16 mouse cellular contexts compared by ENCODE assay signal in genomic region chr6:108518552-108518951, GRCm38 (mm10).
DNase-seq lines count a peak whose midpoint lies in the region; ATAC-seq and TF ChIP-seq lines count a peak whose summit lies in the region.
"Had no signal": no experiment of that assay in that cellular context is flagged by ENCODE, and none has a peak within 500 bp of the region (broad histone marks: within the 10 kb centered on the region; RNA-seq: fewer than 3 reads in every experiment).

No protein-coding gene starts in this region.

- H3K4me2 ChIP-seq in forebrain, postnatal 0 days (ENCODE audit: low read depth), result no peak overlapping the region
- no peak overlapping the region for H3K4me2 ChIP-seq in forebrain, embryonic 13.5 days
- H3K4me2 ChIP-seq in limb, embryonic 11.5 days (ENCODE audit: low read depth, severe bottlenecking), result no peak overlapping the region
- H3K4me2 ChIP-seq in embryonic facial prominence, embryonic 12.5 days (replicated peaks), result peak overlapping the region; percentile 19; the same call in 1 of the 2 replicates
- no peak overlapping the region for H3K4me2 ChIP-seq in kidney, embryonic 15.5 days
- H3K4me2 ChIP-seq: heart, embryonic 11.5 days; hindbrain, embryonic 15.5 days; liver, embryonic 11.5 days; neural tube, embryonic 13.5 days had no signal

- H3K4me3 ChIP-seq in forebrain, postnatal 0 days (ENCODE audit: low read depth, low read length), result no peak overlapping the region
- H3K4me3 ChIP-seq in forebrain, embryonic 13.5 days, result no peak overlapping the region
- H3K4me3 ChIP-seq in limb, embryonic 11.5 days (ENCODE audit: low read depth, low read length), result no peak overlapping the region
- no peak overlapping the region for H3K4me3 ChIP-seq in limb, embryonic 10.5 days
- no peak overlapping the region for H3K4me3 ChIP-seq in embryonic facial prominence, embryonic 12.5 days
- no peak overlapping the region for H3K4me3 ChIP-seq in kidney, embryonic 15.5 days (replicated peaks)
- H3K4me3 ChIP-seq: hindbrain, embryonic 15.5 days; neural tube, embryonic 13.5 days had no signal

- ATAC-seq in forebrain, postnatal 0 days, result peak; percentile 43
- ATAC-seq in forebrain, embryonic 13.5 days, result no peak
- ATAC-seq in limb, embryonic 11.5 days (ENCODE audit: insufficient number of reproducible peaks, low FRiP score, low TSS enrichment, low read depth), result no peak
- peak; percentile 44; the same call in 1 of the 2 replicates for ATAC-seq in embryonic facial prominence, embryonic 12.5 days (ENCODE audit: insufficient number of reproducible peaks, insufficient read depth, low FRiP score, low TSS enrichment)
- no peak for ATAC-seq in kidney, embryonic 15.5 days (replicated peaks; ENCODE audit: low FRiP score)

- no peak for DNase-seq in forebrain, postnatal 0 days
- DNase-seq in limb, embryonic 11.5 days (ENCODE audit: low spot score), result no peak
- DNase-seq in limb, embryonic 10.5 days (ENCODE audit: low spot score), result no peak
- DNase-seq in MN1 (ENCODE audit: low spot score), result peak; percentile 56
- no peak for DNase-seq in retina, embryonic 14.5 days (ENCODE audit: low spot score)
- DNase-seq: adrenal gland, postnatal 25 days; cerebellum, adult 9-10 months; layer of hippocampus, adult 9-11 months; thymus, adult 18-20 months had no signal

- H3K36me3 ChIP-seq in forebrain, postnatal 0 days (ENCODE audit: insufficient read depth), result 0 out of 2 replicates have a peak, but pooled peaks cover 3% of the 10 kb centered on the region
- H3K36me3 ChIP-seq in forebrain, embryonic 13.5 days (ENCODE audit: poor library complexity, severe bottlenecking), result no peaks in the 10 kb centered on the region
- no peaks in the 10 kb centered on the region for H3K36me3 ChIP-seq in limb, embryonic 11.5 days (ENCODE audit: control insufficient read depth, insufficient read depth, low read length)
- peaks cover 21% of the 10 kb centered on the region for H3K36me3 ChIP-seq in limb, embryonic 10.5 days
- 0 out of 2 replicates have a peak, but pooled peaks cover 5% of the 10 kb centered on the region for H3K36me3 ChIP-seq in embryonic facial prominence, embryonic 12.5 days
- H3K36me3 ChIP-seq in kidney, embryonic 15.5 days, result peaks cover 44% of the 10 kb centered on the region
- H3K36me3 ChIP-seq: hindbrain, embryonic 15.5 days; neural tube, embryonic 13.5 days had no signal

- H3K9ac ChIP-seq in forebrain, postnatal 0 days, result no peak overlapping the region
- no peak overlapping the region for H3K9ac ChIP-seq in forebrain, embryonic 13.5 days
- 0 out of 2 replicates have a peak overlapping the region, but pooled peaks have one; percentile 17 for H3K9ac ChIP-seq in limb, embryonic 11.5 days (ENCODE audit: low read length)
- H3K9ac ChIP-seq in embryonic facial prominence, embryonic 12.5 days, result no peak overlapping the region
- no peak overlapping the region for H3K9ac ChIP-seq in kidney, embryonic 15.5 days
- H3K9ac ChIP-seq: hindbrain, embryonic 15.5 days; neural tube, embryonic 13.5 days had no signal

- no peaks in the 10 kb centered on the region for H3K9me3 ChIP-seq in forebrain, postnatal 0 days (ENCODE audit: low read length)
- H3K9me3 ChIP-seq in forebrain, embryonic 13.5 days (replicated peaks), result no peaks in the 10 kb centered on the region
- no peaks in the 10 kb centered on the region for H3K9me3 ChIP-seq in limb, embryonic 11.5 days (ENCODE audit: control insufficient read depth, low read length)
- no peaks in the 10 kb centered on the region for H3K9me3 ChIP-seq in limb, embryonic 10.5 days (replicated peaks)
- H3K9me3 ChIP-seq in embryonic facial prominence, embryonic 12.5 days, result no peaks in the 10 kb centered on the region
- H3K9me3 ChIP-seq in kidney, embryonic 15.5 days (replicated peaks), result no peaks in the 10 kb centered on the region
- H3K9me3 ChIP-seq: hindbrain, embryonic 15.5 days; neural tube, embryonic 13.5 days had no signal

- H3K27me3 ChIP-seq in forebrain, postnatal 0 days (ENCODE audit: insufficient read depth, low read length), result no peaks in the 10 kb centered on the region
- H3K27me3 ChIP-seq in forebrain, embryonic 13.5 days, result no peaks in the 10 kb centered on the region
- no peaks in the 10 kb centered on the region for H3K27me3 ChIP-seq in limb, embryonic 11.5 days (ENCODE audit: control insufficient read depth, insufficient read depth, low read length)
- H3K27me3 ChIP-seq in limb, embryonic 10.5 days (ENCODE audit: low read depth, poor library complexity, severe bottlenecking), result no peaks in the 10 kb centered on the region
- H3K27me3 ChIP-seq in embryonic facial prominence, embryonic 12.5 days, result no peaks in the 10 kb centered on the region
- no peaks in the 10 kb centered on the region for H3K27me3 ChIP-seq in kidney, embryonic 15.5 days
- H3K27me3 ChIP-seq: hindbrain, embryonic 15.5 days; neural tube, embryonic 13.5 days had no signal

- no peak overlapping the region for H3K27ac ChIP-seq in forebrain, postnatal 0 days (ENCODE audit: low read depth, low read length)
- no peak overlapping the region for H3K27ac ChIP-seq in forebrain, embryonic 13.5 days
- H3K27ac ChIP-seq in limb, embryonic 11.5 days (replicated peaks; ENCODE audit: low read depth, low read length), result no peak overlapping the region
- H3K27ac ChIP-seq in limb, embryonic 10.5 days, result no peak overlapping the region
- H3K27ac ChIP-seq in embryonic facial prominence, embryonic 12.5 days, result 0 out of 2 replicates have a peak overlapping the region, but pooled peaks have one; percentile 11
- H3K27ac ChIP-seq in kidney, embryonic 15.5 days, result no peak overlapping the region
- H3K27ac ChIP-seq: hindbrain, embryonic 15.5 days; neural tube, embryonic 13.5 days had no signal

- 76% methylated on average over 14 of the region's 14 CpGs for WGBS in forebrain, postnatal 0 days
- WGBS in forebrain, embryonic 13.5 days, result 80% methylated on average over 14 of the region's 14 CpGs
- WGBS in limb, embryonic 11.5 days, result 74% methylated on average over 14 of the region's 14 CpGs
- WGBS in limb, embryonic 10.5 days, result 81% methylated on average over 14 of the region's 14 CpGs
- WGBS in embryonic facial prominence, embryonic 12.5 days, result 61% methylated on average over 14 of the region's 14 CpGs
- WGBS in kidney, embryonic 15.5 days, result 61% methylated on average over 14 of the region's 14 CpGs

- no peak for TF ChIP-seq CTCF in forebrain, postnatal 0 days (IDR thresholded peaks at IDR 0.05; ENCODE audit: low read depth)

- H3K4me1 ChIP-seq in forebrain, postnatal 0 days (ENCODE audit: insufficient read depth), result no peaks in the 10 kb centered on the region
- H3K4me1 ChIP-seq in forebrain, embryonic 13.5 days, result peaks cover 6% of the 10 kb centered on the region
- H3K4me1 ChIP-seq in limb, embryonic 11.5 days (ENCODE audit: control insufficient read depth, insufficient read depth, low read length), result no peaks in the 10 kb centered on the region
- H3K4me1 ChIP-seq in limb, embryonic 10.5 days, result peaks cover 5% of the 10 kb centered on the region; the same call in 1 of the 2 replicates
- H3K4me1 ChIP-seq in embryonic facial prominence, embryonic 12.5 days, result peaks cover 10% of the 10 kb centered on the region
- H3K4me1 ChIP-seq in kidney, embryonic 15.5 days, result peaks cover 14% of the 10 kb centered on the region; the same call in 1 of the 2 replicates

Comparison
In these comparisons a context has a peak if more than half of its experiments do, and no peak if none do; other contexts are left out.
1. ATAC-seq: peak in forebrain, postnatal 0 days (single experiment) and embryonic facial prominence, embryonic 12.5 days (single experiment); none in forebrain, embryonic 13.5 days (single experiment), limb, embryonic 11.5 days (single experiment) and kidney, embryonic 15.5 days (single experiment).